Mouse (Mus musculus) retina, embryonic 14.5 days (tissue): ENCODE measurements around the gene Dennd1a.

Experiments used
- DNase-seq: peaks from one replicate; pipeline ENCODE4 v3.0.0-alpha.2; 2015; ENCODE audit warnings: low spot score

The Dennd1a gene

GRCm38 (mm10) chr2:37879697-37880096, 407.5 kb downstream of the Dennd1a start:
- peak; percentile 39 for DNase-seq

DNA sequence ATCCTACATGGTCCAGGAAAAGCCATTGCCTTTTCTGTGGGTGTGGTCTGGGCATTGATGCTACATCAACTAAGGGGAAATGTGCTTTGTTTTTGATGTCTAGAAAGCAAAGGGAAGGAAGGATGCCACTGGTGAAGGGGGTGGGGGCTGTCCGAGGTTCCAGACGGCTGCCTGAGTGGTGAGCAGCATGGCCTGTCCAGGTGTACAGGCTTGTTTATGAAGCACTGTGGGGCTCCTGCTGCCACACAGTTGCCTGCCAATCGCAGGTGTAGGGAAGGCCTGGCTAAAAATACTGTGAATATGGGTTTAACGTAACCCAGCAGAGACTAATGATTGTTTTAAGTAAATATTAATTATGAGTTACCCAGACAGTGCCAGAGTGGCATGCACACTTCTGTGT, 414.4 kb downstream of the Dennd1a start:
- DNase-seq: no peak

GRCm38 (mm10) chr2:37869628-37870027, 417.6 kb downstream of the Dennd1a start:
- DNase-seq: peak; percentile 55

- no peak for DNase-seq
Measured at GRCm38 (mm10) chr2:37867387-37867786, 419.8 kb downstream of the Dennd1a start.

DNA sequence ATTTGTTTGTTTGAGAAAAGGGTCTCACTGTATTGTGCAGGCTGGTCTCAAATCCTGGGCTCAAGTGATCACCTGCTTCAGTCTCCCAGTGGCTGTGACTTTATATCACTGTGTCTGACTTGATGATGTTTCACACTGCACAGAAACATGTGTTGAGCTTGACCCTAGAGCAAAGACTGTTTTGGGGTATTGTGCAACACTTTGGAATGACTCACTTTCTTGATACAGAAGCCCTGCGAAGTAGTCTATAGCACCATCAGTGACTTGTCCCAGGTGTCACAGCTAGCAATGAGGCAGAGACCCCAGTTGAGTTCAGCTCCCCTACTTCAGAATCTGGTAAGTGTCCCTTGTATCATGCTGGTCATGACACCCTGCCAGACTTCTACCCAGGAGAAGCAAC, 429.7 kb downstream of the Dennd1a start:
- no peak for DNase-seq

DNA sequence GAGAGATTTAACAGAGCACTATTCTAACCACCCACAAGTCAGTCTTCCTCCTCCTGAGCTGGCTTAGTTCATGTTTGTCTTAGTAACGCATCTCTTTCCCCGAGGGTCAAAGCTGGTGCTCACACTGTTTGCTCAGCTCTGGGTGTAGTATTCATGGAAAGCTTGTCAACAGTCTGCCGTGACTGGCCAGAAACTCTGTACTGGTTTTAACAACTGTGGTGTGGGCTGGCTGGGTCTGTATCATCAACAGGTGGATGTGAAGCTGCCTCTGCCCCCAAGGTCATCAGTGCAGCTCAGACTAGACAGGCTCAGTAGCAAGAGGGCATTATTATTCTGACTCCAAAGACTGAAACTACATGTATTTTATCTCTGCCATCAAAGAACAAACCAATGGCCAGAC, 430.2 kb downstream of the Dennd1a start:
- no peak for DNase-seq

- no peak for DNase-seq
Measured at GRCm38 (mm10) chr2:37855226-37855625, 432.0 kb downstream of the Dennd1a start.

DNA sequence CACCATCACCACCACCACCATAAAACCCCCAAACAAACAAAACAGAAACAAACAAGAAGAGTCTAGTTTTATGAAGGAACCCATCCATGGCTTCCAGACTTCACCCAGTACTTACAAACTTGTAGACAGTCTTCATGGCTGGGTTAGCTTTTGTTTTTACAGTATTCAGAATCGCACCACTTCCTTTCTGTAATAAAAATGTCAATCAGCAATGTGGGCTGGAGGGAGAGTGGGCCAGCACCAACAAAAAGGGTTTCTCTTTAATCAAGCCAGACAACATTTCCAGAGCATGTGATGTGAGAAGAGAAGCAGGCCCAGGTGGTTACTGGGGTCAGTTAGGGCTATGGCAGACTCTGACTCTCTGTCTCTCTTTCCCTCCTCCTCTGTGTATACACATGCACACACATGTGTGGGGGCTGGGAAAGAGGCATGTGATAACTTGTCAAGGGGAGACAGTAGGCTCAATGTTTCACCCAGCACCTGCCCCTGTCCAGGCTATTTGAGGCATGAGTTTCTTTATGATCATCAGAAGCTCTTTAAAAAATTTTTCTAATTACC, 433.2 kb downstream of the Dennd1a start:
- DNase-seq: no peak

DNA sequence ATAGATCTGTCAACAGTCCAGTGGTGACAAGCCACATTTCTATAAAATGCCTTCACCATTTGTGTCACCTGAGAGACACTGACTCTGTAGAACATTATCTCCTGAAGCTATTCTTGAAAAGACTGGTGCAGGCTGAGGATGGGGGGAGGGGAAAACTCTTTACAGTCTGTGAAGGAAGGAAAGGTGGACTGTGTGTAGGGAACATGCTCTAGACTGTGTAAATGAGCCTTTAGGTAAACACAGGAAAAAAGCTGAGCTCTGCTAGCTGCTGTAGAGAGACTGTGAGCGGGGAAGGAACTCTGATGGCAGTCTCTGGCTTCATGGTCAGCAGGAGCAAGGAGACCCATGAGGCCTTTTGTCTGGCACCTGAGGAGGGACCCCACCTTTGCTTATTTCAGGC, 436.6 kb downstream of the Dennd1a start:
- DNase-seq: no peak

GRCm38 (mm10) chr2:37849357-37849756, 437.8 kb downstream of the Dennd1a start:
- DNase-seq: peak; percentile 41

GRCm38 (mm10) chr2:37842719-37843118, 444.5 kb downstream of the Dennd1a start:
- DNase-seq: peak; percentile 27

GRCm38 (mm10) chr2:37842151-37842569, 445.0 kb downstream of the Dennd1a start:
- DNase-seq: peak; percentile 57

- DNase-seq: no peak
Measured at GRCm38 (mm10) chr2:37839922-37840321, 447.3 kb downstream of the Dennd1a start.

- DNase-seq: no peak
Measured at GRCm38 (mm10) chr2:37838202-37838984, 448.8 kb downstream of the Dennd1a start.

DNA sequence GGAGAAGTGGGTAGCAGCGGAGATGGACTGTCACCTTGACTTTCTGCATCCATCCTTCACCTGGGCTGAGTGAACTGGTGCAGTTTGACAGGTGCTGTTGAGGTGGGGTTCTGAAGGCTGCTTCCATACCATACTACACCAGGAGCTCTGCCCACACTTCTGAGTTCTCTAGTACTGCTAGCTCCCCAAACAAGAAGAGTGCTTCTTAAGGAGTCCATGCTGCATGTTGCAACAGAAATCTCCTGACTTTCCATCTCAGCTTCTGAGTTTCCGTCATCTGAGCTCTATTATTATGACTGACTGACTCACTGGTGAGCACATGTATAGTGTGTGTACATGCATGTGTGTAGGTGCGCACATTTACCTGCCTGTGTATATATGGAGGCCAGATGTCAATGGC, 449.6 kb downstream of the Dennd1a start:
- no peak for DNase-seq

- DNase-seq: no peak
Measured at GRCm38 (mm10) chr2:37836926-37837325, 450.3 kb downstream of the Dennd1a start.

DNA sequence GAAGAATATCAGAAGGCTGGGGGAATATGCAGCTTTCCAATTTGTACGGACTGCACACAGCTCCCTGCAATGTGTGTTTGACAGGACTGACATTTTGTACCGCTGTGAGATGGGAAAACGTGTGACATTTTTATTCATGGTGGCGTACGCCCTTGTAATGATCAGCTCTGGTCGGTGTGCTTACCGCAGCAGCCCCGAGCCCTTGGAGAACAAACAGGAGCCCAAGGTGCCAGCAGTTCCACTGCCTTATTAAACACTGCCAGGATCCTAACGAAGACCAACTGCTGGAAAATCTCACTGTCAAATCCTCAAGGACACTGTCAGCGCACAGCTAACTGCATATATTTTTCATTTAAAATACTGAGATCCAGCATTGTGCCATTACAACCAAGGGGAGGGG, 454.9 kb downstream of the Dennd1a start:
- DNase-seq: no peak

DNA sequence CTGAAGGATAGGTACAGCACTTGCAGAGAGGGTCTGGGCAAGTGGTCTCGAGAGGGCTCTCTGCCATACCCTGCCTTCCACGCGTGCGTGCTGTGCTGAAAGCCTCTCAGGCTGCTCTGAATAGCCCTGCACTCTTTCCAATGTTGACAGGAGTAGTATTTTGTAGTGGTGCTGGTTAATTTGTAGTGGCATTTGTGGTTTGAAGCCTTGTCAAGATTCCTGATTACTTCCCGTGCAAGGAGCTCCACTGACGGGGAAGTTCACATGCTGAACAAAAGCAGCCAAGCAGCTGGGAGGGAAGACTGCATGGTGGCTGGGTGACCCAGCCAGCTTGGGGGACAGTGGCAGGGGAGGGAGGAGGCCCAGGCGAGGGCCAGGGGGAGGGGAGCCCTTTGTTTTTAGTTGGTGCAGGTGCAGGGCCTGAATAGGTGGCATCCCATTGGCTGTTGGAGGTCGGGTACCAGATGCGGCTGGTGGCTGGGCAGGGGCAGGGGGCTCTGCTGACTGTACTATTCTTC, 457.4 kb downstream of the Dennd1a start:
- peak; percentile 61 for DNase-seq

DNA sequence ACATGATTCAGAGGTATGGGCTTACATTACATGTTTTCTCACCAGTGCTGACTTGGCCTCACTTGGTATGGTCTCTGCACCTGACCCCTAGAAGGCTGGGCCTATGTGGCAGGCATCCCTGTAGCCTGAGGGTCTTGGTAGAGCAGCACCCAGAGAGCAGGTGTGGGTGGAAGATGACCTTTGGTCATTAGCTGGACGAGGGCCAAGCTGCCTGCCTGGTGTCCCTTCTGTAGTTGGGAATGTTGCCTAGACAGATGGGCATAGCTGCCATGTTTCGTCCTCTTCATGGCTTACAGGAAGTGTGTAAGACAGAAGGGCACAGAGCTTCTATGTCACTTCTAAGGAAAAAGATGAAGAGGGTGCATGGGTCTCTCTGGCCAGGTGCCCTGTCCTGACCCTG, 463.4 kb downstream of the Dennd1a start:
- DNase-seq: no peak

DNA sequence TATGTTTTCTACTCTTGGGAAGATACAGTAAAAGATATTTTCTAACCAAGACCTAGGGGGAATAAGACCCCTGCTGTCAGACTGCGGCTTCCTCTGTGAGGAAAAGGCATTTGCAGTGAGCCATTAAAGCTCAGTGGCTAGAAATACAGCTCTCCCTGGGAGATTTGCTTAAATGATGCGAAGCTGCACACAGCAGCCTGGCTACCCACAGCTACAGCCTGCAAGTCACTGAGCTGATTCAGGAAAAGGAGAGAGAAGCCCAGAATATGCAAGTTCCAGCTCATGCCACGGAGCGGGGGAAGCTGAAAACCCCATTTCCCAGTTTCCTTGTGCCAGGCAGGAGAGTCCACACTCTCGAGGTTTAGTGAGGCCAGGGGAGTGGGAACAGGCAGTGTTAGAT, 465.1 kb downstream of the Dennd1a start:
- no peak for DNase-seq

GRCm38 (mm10) chr2:37819526-37820152, 467.6 kb downstream of the Dennd1a start:
- peak; percentile 64 for DNase-seq

DNA sequence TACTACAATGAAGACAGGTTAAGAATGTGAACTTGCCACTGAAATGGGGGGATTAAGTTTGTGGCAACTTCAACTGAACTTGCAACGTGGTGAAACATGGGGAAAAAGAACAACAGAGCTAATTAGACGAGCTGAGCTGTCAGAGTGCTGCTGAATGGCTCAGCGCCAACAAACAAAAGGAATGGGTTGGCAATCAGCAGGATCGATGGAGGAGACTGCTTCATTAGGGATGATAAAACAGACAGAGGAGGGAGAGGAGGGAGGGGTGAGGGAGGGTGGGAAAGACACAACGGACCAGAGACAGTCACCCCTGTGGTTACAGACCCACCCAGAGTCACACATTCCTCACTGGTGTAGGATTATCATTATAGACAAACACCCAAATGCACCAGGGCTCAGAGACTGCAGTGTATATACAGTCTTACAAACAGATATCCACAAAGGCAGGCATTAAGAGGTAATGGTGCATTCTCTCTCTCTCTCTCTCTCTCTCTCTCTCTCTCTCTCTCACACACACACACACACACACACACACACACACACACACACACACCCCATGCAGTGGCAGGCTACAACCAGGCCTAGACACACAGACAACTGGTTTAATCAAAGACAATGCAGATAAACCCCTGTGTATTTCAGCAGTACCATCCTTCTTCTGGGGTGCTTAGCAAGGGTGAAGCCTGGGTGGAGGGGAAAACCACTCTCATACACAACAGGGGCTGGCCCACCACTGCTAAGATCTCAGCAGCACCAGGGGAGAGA, 468.2 kb downstream of the Dennd1a start:
- DNase-seq: peak; percentile 74
